Mouse (Mus musculus) heart, postnatal 0 days (tissue): Measurements from ENCODE around the gene Slc2a2.

Experiments used
- CTCF ChIP-seq: IDR thresholded peaks from 2 replicates; pipeline ENCODE4 v1.5.1; 2016; ENCODE audit warnings: antibody characterized with exemption, control low read depth, low read depth
- EP300 ChIP-seq: IDR thresholded peaks from 2 replicates; pipeline ENCODE4 v1.6.1; 2016; ENCODE audit warnings: antibody characterized with exemption, low read depth

DNA sequence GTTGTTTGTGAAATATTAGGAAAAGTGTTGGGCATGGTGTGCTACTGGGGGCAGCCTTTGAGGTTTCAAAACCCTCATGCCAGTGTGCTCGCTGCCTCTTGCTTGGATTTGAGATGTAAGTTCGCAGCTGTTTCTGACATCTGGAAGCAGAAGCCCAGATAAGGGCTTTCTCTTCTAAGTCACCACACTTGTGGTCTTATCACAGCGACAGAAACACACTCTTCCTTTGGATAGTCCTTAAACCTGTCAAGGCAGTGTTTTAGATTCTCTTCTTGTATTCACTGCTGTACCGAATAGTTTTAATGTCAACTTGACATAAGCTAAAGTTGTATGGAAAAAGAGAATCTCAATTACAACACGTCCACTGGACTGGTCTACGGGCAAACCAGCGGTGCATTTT lies 77.7 kb downstream of the Slc2a2 start:
- no peak for TF ChIP-seq CTCF
- no peak for TF ChIP-seq EP300
